Mouse (Mus musculus): Measurements from ENCODE around the gene Iqgap2.

The Iqgap2 gene

DNA sequence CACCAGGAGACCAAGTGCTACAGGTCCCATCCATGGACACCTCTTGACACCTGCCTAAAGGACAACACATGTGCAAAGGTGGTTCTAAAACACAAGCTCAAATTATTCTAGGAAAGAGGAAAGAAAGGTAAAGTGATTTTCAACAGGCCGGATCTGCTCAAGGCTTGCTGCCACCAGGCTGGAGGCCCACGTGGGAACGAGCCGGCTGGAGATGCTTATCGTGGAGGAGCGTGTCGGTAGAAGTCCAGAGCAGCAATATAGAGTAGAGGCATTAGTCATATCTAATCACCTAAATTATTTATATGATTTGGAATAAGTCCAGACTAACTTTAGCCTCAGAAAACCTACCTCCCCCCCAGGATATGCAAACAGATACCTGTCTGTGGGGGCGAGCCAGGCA is 112.5 kb downstream of the Iqgap2 start:
- no peak for DNase-seq (ENCODE audit: low read depth, low spot score)

GRCm38 (mm10) chr13:95778761-95779161 is 113.0 kb downstream of the Iqgap2 start:
- no peak for DNase-seq (ENCODE audit: low read depth, low spot score)

DNA sequence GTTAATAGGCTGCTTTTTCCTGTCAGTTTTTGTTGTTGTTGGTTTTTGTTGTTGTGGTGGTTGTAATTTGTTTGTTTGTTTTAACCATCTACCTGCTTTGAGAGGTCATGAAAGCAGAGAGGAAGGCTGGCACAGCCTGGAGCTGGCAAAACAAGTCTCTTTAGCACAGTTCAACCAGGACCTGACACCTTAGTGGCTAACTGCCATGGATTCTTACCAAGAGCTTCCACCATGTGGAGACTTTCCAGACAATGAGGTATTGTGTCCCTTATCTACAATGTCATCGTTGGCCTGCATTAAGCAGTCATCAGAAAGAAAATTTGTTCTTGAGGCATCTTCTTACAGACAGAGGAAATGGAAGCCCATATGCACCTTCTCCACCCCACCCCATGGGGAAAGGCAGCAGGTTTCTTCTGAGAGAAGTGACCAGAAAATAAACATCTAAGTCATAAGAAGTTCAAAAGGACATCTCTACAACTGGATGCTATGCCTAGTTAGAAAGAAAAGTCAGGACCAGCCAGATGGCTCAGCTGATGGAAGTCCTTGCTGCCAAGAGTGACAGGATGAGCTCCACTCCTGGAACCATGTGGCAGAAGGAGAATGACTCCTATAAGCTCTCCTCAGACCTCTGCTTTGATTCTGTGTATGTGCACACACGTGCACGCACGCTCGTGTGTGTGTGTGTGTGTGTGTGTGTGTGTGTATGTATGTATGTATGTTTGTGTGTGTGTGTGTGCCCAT is 113.9 kb downstream of the Iqgap2 start:
- DNase-seq (ENCODE audit: low read depth, low spot score) = no peak

DNA sequence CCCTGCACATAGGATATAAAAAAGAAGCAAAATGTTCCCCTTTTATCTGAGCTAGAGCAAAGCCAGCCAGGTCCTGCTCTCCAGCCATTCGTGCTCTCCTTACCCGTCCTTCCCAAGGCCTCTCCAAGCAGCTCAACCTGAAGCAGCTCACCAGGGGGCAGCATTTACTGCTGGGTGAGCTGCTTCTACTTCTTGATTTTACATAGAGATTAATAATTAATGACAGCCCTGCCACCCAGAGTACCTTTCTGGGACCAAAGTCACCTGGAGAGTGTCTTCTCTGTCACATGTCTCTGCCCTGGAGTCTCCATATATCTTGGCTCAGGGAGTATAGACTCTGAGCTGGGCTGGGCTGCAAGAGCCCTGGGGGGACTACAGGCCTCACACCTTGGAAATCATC is 114.5 kb downstream of the Iqgap2 start:
- no peak for DNase-seq (ENCODE audit: low read depth, low spot score)

- DNase-seq (ENCODE audit: low read depth, low spot score) = no peak
Observed at GRCm38 (mm10) chr13:95774966-95775696, 116.6 kb downstream of the Iqgap2 start.

GRCm38 (mm10) chr13:95765017-95765416 is 126.7 kb downstream of the Iqgap2 start:
- peak; percentile 37 for DNase-seq (ENCODE audit: low read depth, low spot score)

DNA sequence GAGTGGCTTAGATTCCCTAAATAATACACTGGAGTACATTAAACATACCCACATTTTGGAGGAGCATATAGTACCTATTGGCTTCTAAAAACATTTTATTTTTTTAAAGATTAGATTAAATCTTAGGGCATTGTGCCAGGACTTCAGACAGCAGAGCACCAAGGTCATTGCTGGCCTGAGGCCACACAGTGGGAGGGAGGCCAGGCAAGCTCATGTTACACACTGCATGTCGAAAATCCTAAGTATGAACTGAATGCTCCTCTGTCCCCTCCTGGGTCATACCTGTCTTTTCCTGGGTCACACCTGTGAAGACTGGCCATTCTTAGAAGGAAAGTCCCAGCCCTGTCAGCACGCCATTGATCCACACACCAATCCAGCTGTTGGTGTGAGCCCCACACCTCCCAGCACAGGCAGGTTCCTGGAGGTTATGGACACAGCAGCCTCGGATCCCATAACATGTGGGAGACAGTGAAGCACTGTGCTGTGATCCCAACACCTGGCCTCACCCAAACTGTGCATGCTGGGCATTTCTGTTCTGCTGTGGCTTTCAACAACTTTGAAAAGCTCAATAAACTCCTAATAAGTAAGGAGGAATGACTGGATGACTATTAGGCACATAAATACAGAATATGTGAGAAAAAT is 127.7 kb downstream of the Iqgap2 start:
- DNase-seq (ENCODE audit: low read depth, low spot score) = no peak

GRCm38 (mm10) chr13:95759810-95760209 is 131.9 kb downstream of the Iqgap2 start:
- DNase-seq (ENCODE audit: low read depth, low spot score) = no peak

GRCm38 (mm10) chr13:95754285-95754684 is 137.4 kb downstream of the Iqgap2 start:
- no peak for DNase-seq (ENCODE audit: low read depth, low spot score)

DNA sequence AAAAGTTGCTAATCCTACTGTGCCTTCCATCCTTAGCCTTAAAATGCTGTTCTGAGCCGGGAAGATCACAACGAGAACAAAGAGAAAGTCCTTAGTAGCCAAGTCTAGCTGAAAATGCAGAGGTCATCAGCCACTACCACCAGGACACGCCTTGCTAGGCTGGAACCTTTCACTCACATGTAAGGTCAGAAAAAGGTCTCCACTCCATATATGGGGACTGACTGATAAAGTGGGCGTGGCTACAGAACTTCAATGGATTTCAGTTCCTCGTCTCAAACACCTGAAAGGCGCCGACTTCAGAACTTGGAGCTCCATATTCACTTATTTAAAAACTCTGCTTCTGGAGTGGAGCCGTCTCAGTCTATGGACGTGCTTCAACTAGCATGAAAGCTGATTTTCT is 139.3 kb downstream of the Iqgap2 start:
- DNase-seq (ENCODE audit: low read depth, low spot score) = no peak

- DNase-seq (ENCODE audit: low read depth, low spot score) = no peak
Observed at GRCm38 (mm10) chr13:95747541-95747940, 144.2 kb downstream of the Iqgap2 start.

GRCm38 (mm10) chr13:95747101-95747500 is 144.6 kb downstream of the Iqgap2 start:
- DNase-seq (ENCODE audit: low read depth, low spot score) = no peak

GRCm38 (mm10) chr13:95746509-95746908 is 145.2 kb downstream of the Iqgap2 start:
- DNase-seq (ENCODE audit: low read depth, low spot score) = no peak

- DNase-seq (ENCODE audit: low read depth, low spot score) = no peak
Observed at GRCm38 (mm10) chr13:95745451-95745850, 146.3 kb downstream of the Iqgap2 start.

DNA sequence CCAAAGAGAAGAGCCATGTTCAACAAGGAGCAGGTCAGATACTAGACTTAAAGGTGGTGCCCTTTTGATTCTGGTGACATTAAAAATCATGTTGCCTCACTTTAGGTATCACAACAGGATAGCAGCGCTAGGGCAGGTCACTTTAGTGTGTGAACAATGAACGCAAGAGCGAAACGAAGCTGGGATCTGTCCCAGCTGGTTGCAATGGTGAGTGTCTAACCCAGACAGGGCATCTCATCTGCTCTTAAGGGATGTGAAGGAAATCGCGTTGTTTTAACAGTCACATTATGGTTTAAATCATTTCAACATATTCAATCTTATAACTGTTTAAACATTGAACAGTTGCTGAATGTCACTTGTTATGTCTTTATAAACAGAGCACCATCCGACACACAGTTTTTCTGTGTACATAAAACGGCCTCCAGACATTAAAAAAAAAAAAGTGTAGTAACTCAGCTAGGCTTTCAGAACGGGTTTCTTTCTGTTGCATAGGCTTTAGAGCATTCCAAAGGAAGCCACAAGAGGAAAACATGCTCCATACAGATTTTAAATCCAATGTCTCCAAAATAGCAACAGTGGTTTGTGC is 148.7 kb downstream of the Iqgap2 start:
- no peak for DNase-seq (ENCODE audit: low read depth, low spot score)

GRCm38 (mm10) chr13:95741813-95742689 is 149.7 kb downstream of the Iqgap2 start:
- DNase-seq (ENCODE audit: low read depth, low spot score) = no peak

DNA sequence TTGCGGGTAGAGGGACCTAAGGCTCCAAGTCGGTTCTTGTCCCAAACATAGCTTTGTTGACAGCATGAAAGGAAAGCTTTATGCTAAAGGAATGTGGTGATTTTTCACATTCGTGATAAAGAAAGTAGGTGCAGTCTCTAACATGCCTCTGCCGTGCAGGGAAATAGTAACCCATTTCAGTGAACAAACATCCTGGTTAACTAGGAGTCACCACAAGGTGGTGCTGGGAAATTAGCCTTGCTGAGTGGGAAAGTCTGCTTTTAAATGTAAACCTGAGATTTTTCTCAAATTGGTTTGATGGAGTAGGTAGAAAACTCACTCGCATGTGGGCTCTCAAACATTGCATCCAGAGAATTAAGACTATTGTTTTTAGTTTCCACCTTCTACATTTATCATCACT is 152.1 kb downstream of the Iqgap2 start:
- DNase-seq (ENCODE audit: low read depth, low spot score) = peak; percentile 16

GRCm38 (mm10) chr13:95730491-95730890 is 161.2 kb downstream of the Iqgap2 start:
- DNase-seq (ENCODE audit: low read depth, low spot score) = no peak

DNA sequence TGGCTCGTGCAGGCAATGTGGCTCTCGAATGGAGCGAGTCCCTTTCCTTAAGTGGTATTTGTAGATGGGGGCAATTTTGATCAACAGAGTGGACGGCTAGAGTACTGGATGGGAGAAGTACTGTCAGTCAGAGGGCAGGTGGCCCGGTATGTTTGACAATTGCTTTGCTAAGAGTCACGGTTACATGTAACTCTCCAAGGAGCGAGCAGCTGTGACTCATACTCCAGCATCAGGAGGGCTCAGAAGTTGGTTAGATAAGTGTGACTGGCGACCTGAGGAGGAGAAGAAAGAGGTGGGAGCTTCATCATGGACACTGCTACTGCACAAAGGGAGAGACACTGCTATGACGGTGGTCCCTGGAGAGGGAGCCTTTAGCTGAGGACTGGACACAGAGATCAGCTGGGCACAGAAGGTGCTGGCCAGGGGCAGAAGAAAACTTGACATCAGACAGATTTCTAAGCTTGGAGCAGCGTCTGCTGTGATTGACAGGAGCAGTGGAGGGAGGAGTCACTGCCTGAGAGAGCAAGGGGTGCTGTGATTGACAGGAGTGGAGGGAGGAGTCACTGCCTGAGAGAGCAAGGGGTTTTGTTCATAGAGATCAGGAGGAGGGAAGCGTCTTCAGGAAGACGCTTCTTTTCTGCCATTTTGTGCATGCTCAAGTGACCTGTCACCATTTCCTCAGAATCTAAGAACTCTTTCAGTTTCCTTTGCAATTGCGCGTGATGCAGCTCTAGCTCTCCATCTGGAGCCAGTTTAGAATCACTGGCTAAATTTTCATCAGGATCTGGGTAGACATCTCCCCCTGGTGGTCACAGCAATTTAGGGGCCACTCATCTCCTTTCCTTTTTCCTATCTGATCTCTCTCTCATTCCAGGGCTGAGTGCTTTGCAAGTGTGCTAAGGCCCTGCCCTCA is 172.1 kb downstream of the Iqgap2 start:
- DNase-seq (ENCODE audit: low read depth, low spot score) = no peak

- DNase-seq (ENCODE audit: low read depth, low spot score) = no peak
Observed at GRCm38 (mm10) chr13:95715356-95715755, 176.4 kb downstream of the Iqgap2 start.
